Mouse (Mus musculus) forebrain, embryonic 13.5 days (tissue): Measurements from ENCODE around the gene Ephb2. TPM values are rescaled to one million over a fixed set of nuclear protein-coding genes. Genes with fewer than 3 reads are reported as not detected.

Experiments
- ATAC-seq: fragments of 200-750 bp; cut with Nextera tagmentation; 2 replicates; pipeline ENCODE4 v1.8.0; 2017
- H3K27ac ChIP-seq: fragments of 300-500 bp; sonication (generic); 2 replicates; pipeline ENCODE4 v1.5.1; 2015; ENCODE audit warnings: inconsistent platforms, mild to moderate bottlenecking, moderate library complexity
- H3K27me3 ChIP-seq: fragments of 300-500 bp; sonication (generic); 2 replicates; pipeline ENCODE4 v1.6.1; 2015; ENCODE audit warnings: mild to moderate bottlenecking, inconsistent platforms
- H3K36me3 ChIP-seq: fragments of 300-500 bp; sonication (generic); 2 replicates; pipeline ENCODE4 v1.6.1; 2015; ENCODE audit warnings: mild to moderate bottlenecking, inconsistent platforms; ENCODE audit not compliant: poor library complexity, severe bottlenecking
- H3K4me1 ChIP-seq: fragments of 300-500 bp; sonication (generic); 2 replicates; pipeline ENCODE4 v1.6.1; 2015; ENCODE audit warnings: inconsistent platforms
- H3K4me2 ChIP-seq: fragments of 300-500 bp; sonication (generic); 2 replicates; pipeline ENCODE4 v1.6.1; 2015; ENCODE audit warnings: inconsistent platforms, mild to moderate bottlenecking, moderate library complexity
- H3K4me3 ChIP-seq: fragments of 300-500 bp; sonication (generic); 2 replicates; pipeline ENCODE4 v1.5.1; 2015; ENCODE audit warnings: mild to moderate bottlenecking, inconsistent platforms
- H3K9ac ChIP-seq: fragments of 300-500 bp; sonication (generic); 2 replicates; pipeline ENCODE4 v1.6.1; 2015; ENCODE audit warnings: mild to moderate bottlenecking, inconsistent platforms
- H3K9me3 ChIP-seq: fragments of 300-500 bp; sonication (generic); replicated peaks from 2 replicates; pipeline ENCODE4 v1.6.1; 2016; ENCODE audit warnings: inconsistent platforms
- WGBS: fragments of 180-500 bp; shearing (Covaris S2); methylation state at CpG from one replicate; pipeline ENCODE4 v1.1.7; 2015; 5-methylcytosine and 5-hydroxymethylcytosine counted together
- polyA plus RNA-seq: library from polyadenylated mRNA; unstranded; fragments of >200 nt; fragmentation: Nextera tagmentation; extraction: Ambion mirVana; gene quantifications from 2 replicates; pipeline ENCODE4 v1.2.1, GENCODE M21; 2015

Ephb2 gene
- polyA plus RNA-seq, 1 experiment from 2014 or later = 10.7 TPM

- Histone ChIP-seq H3K4me3 (no peak overlapping the region), H3K9me3 (no peaks in the 10 kb centered on the region), H3K36me3 (0 out of 2 replicates have a peak, but pooled peaks cover 2% of the 10 kb centered on the region), H3K4me1 (peaks cover 78% of the 10 kb centered on the region), H3K27me3 (no peaks in the 10 kb centered on the region), H3K4me2 (no peak overlapping the region), H3K27ac (no peak overlapping the region), H3K9ac (no peak overlapping the region)
- no peak for ATAC-seq
- 62% methylated on average over 5 of the region's 5 CpGs for WGBS
These were observed 20.4 kb downstream of the Ephb2 start for GRCm38 (mm10) chr4:136815364-136815763.

GRCm38 (mm10) chr4:136812543-136812942, 23.2 kb downstream of the Ephb2 start:
- Histone ChIP-seq H3K4me1 (peaks cover 74% of the 10 kb centered on the region), H3K27ac (no peak overlapping the region), H3K36me3 (peaks cover 8% of the 10 kb centered on the region; the same call in 1 of the 2 replicates), H3K9ac (no peak overlapping the region), H3K4me2 (no peak overlapping the region), H3K4me3 (no peak overlapping the region), H3K27me3 (no peaks in the 10 kb centered on the region), H3K9me3 (no peaks in the 10 kb centered on the region)
- no peak for ATAC-seq
- WGBS = 61% methylated on average over 4 of the region's 4 CpGs

GRCm38 (mm10) chr4:136811596-136811995, 24.2 kb downstream of the Ephb2 start:
- no peak overlapping the region for H3K4me2 ChIP-seq
- no peak for ATAC-seq
- 0 out of 2 replicates have a peak overlapping the region, but pooled peaks have one; percentile 21 for H3K27ac ChIP-seq
- H3K4me1 ChIP-seq = peaks cover 74% of the 10 kb centered on the region
- H3K4me3 ChIP-seq = no peak overlapping the region
- H3K9ac ChIP-seq = peak overlapping the region; percentile 48; the same call in 1 of the 2 replicates
- H3K36me3 ChIP-seq = peaks cover 8% of the 10 kb centered on the region; the same call in 1 of the 2 replicates
- 15% methylated on average over 6 of the region's 6 CpGs for WGBS
- no peaks in the 10 kb centered on the region for H3K27me3 ChIP-seq
- H3K9me3 ChIP-seq = no peaks in the 10 kb centered on the region

GRCm38 (mm10) chr4:136808478-136808877, 27.3 kb downstream of the Ephb2 start:
- WGBS = 22% methylated on average over 11 of the region's 11 CpGs
- no peak overlapping the region for H3K4me2 ChIP-seq
- peak overlapping the region; percentile 15 for H3K27ac ChIP-seq
- no peaks in the 10 kb centered on the region for H3K27me3 ChIP-seq
- H3K9me3 ChIP-seq = no peaks in the 10 kb centered on the region
- peaks cover 8% of the 10 kb centered on the region; the same call in 1 of the 2 replicates for H3K36me3 ChIP-seq
- H3K4me1 ChIP-seq = peaks cover 74% of the 10 kb centered on the region
- H3K4me3 ChIP-seq = no peak overlapping the region
- ATAC-seq = no peak
- H3K9ac ChIP-seq = peak overlapping the region; percentile 6; the same call in 1 of the 2 replicates

- H3K9me3 ChIP-seq = no peaks in the 10 kb centered on the region
- peak overlapping the region; percentile 21 for H3K9ac ChIP-seq
- H3K27me3 ChIP-seq = no peaks in the 10 kb centered on the region
- H3K4me2 ChIP-seq = no peak overlapping the region
- peak; percentile 37; the same call in 1 of the 2 replicates for ATAC-seq
- peaks cover 8% of the 10 kb centered on the region; the same call in 1 of the 2 replicates for H3K36me3 ChIP-seq
- WGBS = 51% methylated on average over 11 of the region's 11 CpGs
- H3K27ac ChIP-seq = peak overlapping the region; percentile 54; the same call in 1 of the 2 replicates
- H3K4me1 ChIP-seq = peaks cover 77% of the 10 kb centered on the region
- H3K4me3 ChIP-seq = no peak overlapping the region
These were observed 28.3 kb downstream of the Ephb2 start for GRCm38 (mm10) chr4:136807448-136808009.

- Histone ChIP-seq H3K27ac (peak overlapping the region; percentile 57), H3K4me2 (no peak overlapping the region), H3K36me3 (peaks cover 11% of the 10 kb centered on the region), H3K27me3 (no peaks in the 10 kb centered on the region), H3K9ac (0 out of 2 replicates have a peak overlapping the region, but pooled peaks have one; percentile 12), H3K9me3 (no peaks in the 10 kb centered on the region), H3K4me3 (no peak overlapping the region), H3K4me1 (peaks cover 72% of the 10 kb centered on the region)
- ATAC-seq = no peak
- WGBS = 62% methylated on average over 10 of the region's 10 CpGs
These were observed 29.5 kb downstream of the Ephb2 start for GRCm38 (mm10) chr4:136806254-136806653.

GRCm38 (mm10) chr4:136804343-136804742, 31.4 kb downstream of the Ephb2 start:
- no peaks in the 10 kb centered on the region for H3K9me3 ChIP-seq
- no peak overlapping the region for H3K4me3 ChIP-seq
- no peaks in the 10 kb centered on the region for H3K27me3 ChIP-seq
- no peak overlapping the region for H3K9ac ChIP-seq
- ATAC-seq = no peak
- peaks cover 4% of the 10 kb centered on the region; the same call in 1 of the 2 replicates for H3K36me3 ChIP-seq
- 87% methylated on average over 6 of the region's 6 CpGs for WGBS
- peaks cover 82% of the 10 kb centered on the region for H3K4me1 ChIP-seq
- no peak overlapping the region for H3K27ac ChIP-seq
- no peak overlapping the region for H3K4me2 ChIP-seq

GRCm38 (mm10) chr4:136802446-136802845, 33.3 kb downstream of the Ephb2 start:
- Histone ChIP-seq H3K27ac (no peak overlapping the region), H3K4me3 (no peak overlapping the region), H3K36me3 (peaks cover 4% of the 10 kb centered on the region; the same call in 1 of the 2 replicates), H3K27me3 (no peaks in the 10 kb centered on the region), H3K4me2 (no peak overlapping the region), H3K9ac (no peak overlapping the region), H3K4me1 (peaks cover 81% of the 10 kb centered on the region), H3K9me3 (no peaks in the 10 kb centered on the region)
- 63% methylated on average over 12 of the region's 12 CpGs for WGBS
- ATAC-seq = no peak

GRCm38 (mm10) chr4:136801944-136802343, 33.8 kb downstream of the Ephb2 start:
- no peak overlapping the region for H3K4me3 ChIP-seq
- no peak overlapping the region for H3K9ac ChIP-seq
- no peaks in the 10 kb centered on the region for H3K27me3 ChIP-seq
- H3K4me1 ChIP-seq = peaks cover 81% of the 10 kb centered on the region
- WGBS = 89% methylated on average over 5 of the region's 5 CpGs
- ATAC-seq = no peak
- H3K36me3 ChIP-seq = peaks cover 4% of the 10 kb centered on the region; the same call in 1 of the 2 replicates
- H3K27ac ChIP-seq = no peak overlapping the region
- no peaks in the 10 kb centered on the region for H3K9me3 ChIP-seq
- H3K4me2 ChIP-seq = no peak overlapping the region

- H3K4me3 ChIP-seq = no peak overlapping the region
- 92% methylated on average over 8 of the region's 8 CpGs for WGBS
- H3K27ac ChIP-seq = no peak overlapping the region
- peaks cover 78% of the 10 kb centered on the region for H3K4me1 ChIP-seq
- no peaks in the 10 kb centered on the region for H3K9me3 ChIP-seq
- no peaks in the 10 kb centered on the region for H3K27me3 ChIP-seq
- H3K9ac ChIP-seq = no peak overlapping the region
- H3K4me2 ChIP-seq = no peak overlapping the region
- peaks cover 4% of the 10 kb centered on the region; the same call in 1 of the 2 replicates for H3K36me3 ChIP-seq
- no peak for ATAC-seq
These were observed 34.3 kb downstream of the Ephb2 start for GRCm38 (mm10) chr4:136801463-136801862.

- ATAC-seq = no peak
- H3K27ac ChIP-seq = no peak overlapping the region
- H3K4me1 ChIP-seq = peaks cover 71% of the 10 kb centered on the region
These were observed 35.4 kb downstream of the Ephb2 start for GRCm38 (mm10) chr4:136800366-136800765.

GRCm38 (mm10) chr4:136797677-136798569, 37.9 kb downstream of the Ephb2 start:
- Histone ChIP-seq H3K4me1 (peaks cover 66% of the 10 kb centered on the region), H3K9me3 (no peaks in the 10 kb centered on the region), H3K27me3 (no peaks in the 10 kb centered on the region), H3K4me2 (no peak overlapping the region), H3K36me3 (peaks cover 4% of the 10 kb centered on the region; the same call in 1 of the 2 replicates), H3K9ac (no peak overlapping the region), H3K27ac (0 out of 2 replicates have a peak overlapping the region, but pooled peaks have one; percentile 12), H3K4me3 (no peak overlapping the region)
- ATAC-seq = no peak
- WGBS = 70% methylated on average over 23 of the region's 23 CpGs

More at GRCm38 (mm10) chr4:136800366-136800765, 35.4 kb downstream of the Ephb2 start:
- no peaks in the 10 kb centered on the region for H3K27me3 ChIP-seq
- no peaks in the 10 kb centered on the region for H3K9me3 ChIP-seq
- 56% methylated on average over 14 of the region's 14 CpGs for WGBS
- H3K4me3 ChIP-seq = no peak overlapping the region
- H3K36me3 ChIP-seq = peaks cover 4% of the 10 kb centered on the region; the same call in 1 of the 2 replicates
- H3K9ac ChIP-seq = peak overlapping the region; percentile 16; the same call in 1 of the 2 replicates
- H3K4me2 ChIP-seq = no peak overlapping the region
